Mouse (Mus musculus): ENCODE data around the gene Afg1l. TPM values are rescaled to one million over a fixed set of nuclear protein-coding genes. Genes with fewer than 3 reads are reported as not detected.

Gene Afg1l
- polyA plus RNA-seq (2014; fragmentation: Nextera tagmentation; extraction: Ambion mirVana) = 4.6 and 5.6 TPM in 2 replicates

- Histone ChIP-seq H3K4me3 (ENCODE audit: low read depth, low read length) (peak within 1 kb of the TSS; percentile 76), H3K4me1 (ENCODE audit: control insufficient read depth, insufficient read depth, low read length) (peaks cover 9% of the 10 kb centered on the region; the same call in 1 of the 2 replicates), H3K27me3 (ENCODE audit: control insufficient read depth, insufficient read depth, low read length) (no peaks in the 10 kb centered on the region), H3K36me3 (ENCODE audit: control insufficient read depth, insufficient read depth, low read length) (no peaks in the 10 kb centered on the region), H3K9ac (ENCODE audit: low read length) (peak within 1 kb of the TSS; percentile 93), H3K9me3 (ENCODE audit: control insufficient read depth, low read length) (no peaks in the 10 kb centered on the region), H3K4me2 (peak within 1 kb of the TSS; percentile 78), H3K27ac (ENCODE audit: low read depth, low read length) (peak within 1 kb of the TSS; percentile 81)
- WGBS = under 1% methylated on average over 29 of the region's 29 CpGs
- ATAC-seq (ENCODE audit: low FRiP score) (peak; percentile 94), DNase-seq (ENCODE audit: low spot score, missing footprints) (peak; percentile 99)
Observed at GRCm38 (mm10) chr10:42478341-42478720, at the start of gene Afg1l. Gene Afg1l, minus strand, starts transcription at chr10:42478565.

GRCm38 (mm10) chr10:42525682-42526081 lies 47.3 kb upstream of the Afg1l start:
- Histone ChIP-seq H3K9me3 (ENCODE audit: control insufficient read depth, low read length) (no peaks in the 10 kb centered on the region), H3K4me1 (ENCODE audit: control insufficient read depth, insufficient read depth, low read length) (peaks cover 4% of the 10 kb centered on the region; the same call in 1 of the 2 replicates), H3K36me3 (ENCODE audit: control insufficient read depth, insufficient read depth, low read length) (peaks cover 8% of the 10 kb centered on the region), H3K4me3 (ENCODE audit: low read depth, low read length) (no peak overlapping the region), H3K4me2 (no peak overlapping the region), H3K27me3 (ENCODE audit: control insufficient read depth, insufficient read depth, low read length) (no peaks in the 10 kb centered on the region), H3K9ac (ENCODE audit: low read length) (no peak overlapping the region), H3K27ac (ENCODE audit: low read depth, low read length) (no peak overlapping the region)
- DNase-seq (ENCODE audit: low spot score, missing footprints) (no peak), ATAC-seq (ENCODE audit: low FRiP score) (no peak)
- WGBS = 99% methylated on average over 3 of the region's 3 CpGs

- no peak overlapping the region for H3K27ac ChIP-seq (ENCODE audit: low read depth, low read length)
- H3K9ac ChIP-seq (ENCODE audit: low read length) = no peak overlapping the region
- peaks cover 8% of the 10 kb centered on the region for H3K36me3 ChIP-seq (ENCODE audit: control insufficient read depth, insufficient read depth, low read length)
- H3K27me3 ChIP-seq (ENCODE audit: control insufficient read depth, insufficient read depth, low read length) = no peaks in the 10 kb centered on the region
- DNase-seq (ENCODE audit: low spot score, missing footprints) (no peak), ATAC-seq (ENCODE audit: low FRiP score) (no peak)
- no peak overlapping the region for H3K4me3 ChIP-seq (ENCODE audit: low read depth, low read length)
- H3K4me2 ChIP-seq = no peak overlapping the region
- 55% methylated on average over 11 of the region's 11 CpGs for WGBS
- H3K9me3 ChIP-seq (ENCODE audit: control insufficient read depth, low read length) = no peaks in the 10 kb centered on the region
- peaks cover 4% of the 10 kb centered on the region; the same call in 1 of the 2 replicates for H3K4me1 ChIP-seq (ENCODE audit: control insufficient read depth, insufficient read depth, low read length)
Observed at GRCm38 (mm10) chr10:42523556-42524162, 45.3 kb upstream of the Afg1l start.

GRCm38 (mm10) chr10:42522912-42523311 lies 44.5 kb upstream of the Afg1l start:
- WGBS = 49% methylated on average over 2 of the region's 2 CpGs

GRCm38 (mm10) chr10:42521315-42521981 lies 43.1 kb upstream of the Afg1l start:
- H3K9me3 ChIP-seq (ENCODE audit: control insufficient read depth, low read length) = no peaks in the 10 kb centered on the region
- H3K27ac ChIP-seq (ENCODE audit: low read depth, low read length) = no peak overlapping the region
- H3K36me3 ChIP-seq (ENCODE audit: control insufficient read depth, insufficient read depth, low read length) = peaks cover 6% of the 10 kb centered on the region
- no peak for DNase-seq (ENCODE audit: low spot score, missing footprints)
- WGBS = 74% methylated on average over 5 of the region's 5 CpGs
- no peak overlapping the region for H3K4me2 ChIP-seq
- no peak for ATAC-seq (ENCODE audit: low FRiP score)
- H3K9ac ChIP-seq (ENCODE audit: low read length) = no peak overlapping the region
- H3K27me3 ChIP-seq (ENCODE audit: control insufficient read depth, insufficient read depth, low read length) = no peaks in the 10 kb centered on the region
- H3K4me3 ChIP-seq (ENCODE audit: low read depth, low read length) = no peak overlapping the region
- H3K4me1 ChIP-seq (ENCODE audit: control insufficient read depth, insufficient read depth, low read length) = peaks cover 4% of the 10 kb centered on the region; the same call in 1 of the 2 replicates

More at GRCm38 (mm10) chr10:42522912-42523311, 44.5 kb upstream of the Afg1l start:
- Histone ChIP-seq H3K4me1 (ENCODE audit: control insufficient read depth, insufficient read depth, low read length) (peaks cover 4% of the 10 kb centered on the region; the same call in 1 of the 2 replicates), H3K27me3 (ENCODE audit: control insufficient read depth, insufficient read depth, low read length) (no peaks in the 10 kb centered on the region), H3K4me3 (ENCODE audit: low read depth, low read length) (no peak overlapping the region), H3K4me2 (no peak overlapping the region), H3K36me3 (ENCODE audit: control insufficient read depth, insufficient read depth, low read length) (peaks cover 8% of the 10 kb centered on the region), H3K27ac (ENCODE audit: low read depth, low read length) (no peak overlapping the region), H3K9ac (ENCODE audit: low read length) (no peak overlapping the region), H3K9me3 (ENCODE audit: control insufficient read depth, low read length) (no peaks in the 10 kb centered on the region)
- no peak for ATAC-seq (ENCODE audit: low FRiP score)
- DNase-seq (ENCODE audit: low spot score, missing footprints) = no peak

GRCm38 (mm10) chr10:42518363-42518762 lies 40.0 kb upstream of the Afg1l start:
- Histone ChIP-seq H3K27ac (ENCODE audit: low read depth, low read length) (no peak overlapping the region), H3K4me3 (ENCODE audit: low read depth, low read length) (no peak overlapping the region), H3K9me3 (ENCODE audit: control insufficient read depth, low read length) (no peaks in the 10 kb centered on the region), H3K27me3 (ENCODE audit: control insufficient read depth, insufficient read depth, low read length) (no peaks in the 10 kb centered on the region), H3K4me2 (no peak overlapping the region), H3K36me3 (ENCODE audit: control insufficient read depth, insufficient read depth, low read length) (no peaks in the 10 kb centered on the region), H3K9ac (ENCODE audit: low read length) (no peak overlapping the region), H3K4me1 (ENCODE audit: control insufficient read depth, insufficient read depth, low read length) (peaks cover under 1% of the 10 kb centered on the region; the same call in 1 of the 2 replicates)
- ATAC-seq (ENCODE audit: low FRiP score) (no peak), DNase-seq (ENCODE audit: low spot score, missing footprints) (no peak)
- 87% methylated on average over 8 of the region's 8 CpGs for WGBS

- no peak for DNase-seq (ENCODE audit: low spot score, missing footprints)
- H3K4me3 ChIP-seq (ENCODE audit: low read depth, low read length) = no peak overlapping the region
- no peaks in the 10 kb centered on the region for H3K27me3 ChIP-seq (ENCODE audit: control insufficient read depth, insufficient read depth, low read length)
- no peaks in the 10 kb centered on the region for H3K4me1 ChIP-seq (ENCODE audit: control insufficient read depth, insufficient read depth, low read length)
- no peak overlapping the region for H3K27ac ChIP-seq (ENCODE audit: low read depth, low read length)
- ATAC-seq (ENCODE audit: low FRiP score) = no peak
- no peak overlapping the region for H3K4me2 ChIP-seq
- H3K36me3 ChIP-seq (ENCODE audit: control insufficient read depth, insufficient read depth, low read length) = no peaks in the 10 kb centered on the region
- H3K9ac ChIP-seq (ENCODE audit: low read length) = no peak overlapping the region
- H3K9me3 ChIP-seq (ENCODE audit: control insufficient read depth, low read length) = no peaks in the 10 kb centered on the region
Observed at GRCm38 (mm10) chr10:42514125-42514524, 35.8 kb upstream of the Afg1l start.

GRCm38 (mm10) chr10:42511184-42512135 lies 33.1 kb upstream of the Afg1l start:
- H3K27me3 ChIP-seq (ENCODE audit: control insufficient read depth, insufficient read depth, low read length) = no peaks in the 10 kb centered on the region
- H3K4me2 ChIP-seq = no peak overlapping the region
- H3K27ac ChIP-seq (ENCODE audit: low read depth, low read length) = no peak overlapping the region
- WGBS = 89% methylated on average over 6 of the region's 6 CpGs
- no peaks in the 10 kb centered on the region for H3K4me1 ChIP-seq (ENCODE audit: control insufficient read depth, insufficient read depth, low read length)
- no peak overlapping the region for H3K9ac ChIP-seq (ENCODE audit: low read length)
- DNase-seq (ENCODE audit: low spot score, missing footprints) (no peak), ATAC-seq (ENCODE audit: low FRiP score) (no peak)
- H3K4me3 ChIP-seq (ENCODE audit: low read depth, low read length) = no peak overlapping the region
- H3K9me3 ChIP-seq (ENCODE audit: control insufficient read depth, low read length) = no peaks in the 10 kb centered on the region
- no peaks in the 10 kb centered on the region; the same call in 1 of the 2 replicates for H3K36me3 ChIP-seq (ENCODE audit: control insufficient read depth, insufficient read depth, low read length)
